Mouse (Mus musculus): ENCODE results near the gene Runx1.

The Runx1 gene

DNA sequence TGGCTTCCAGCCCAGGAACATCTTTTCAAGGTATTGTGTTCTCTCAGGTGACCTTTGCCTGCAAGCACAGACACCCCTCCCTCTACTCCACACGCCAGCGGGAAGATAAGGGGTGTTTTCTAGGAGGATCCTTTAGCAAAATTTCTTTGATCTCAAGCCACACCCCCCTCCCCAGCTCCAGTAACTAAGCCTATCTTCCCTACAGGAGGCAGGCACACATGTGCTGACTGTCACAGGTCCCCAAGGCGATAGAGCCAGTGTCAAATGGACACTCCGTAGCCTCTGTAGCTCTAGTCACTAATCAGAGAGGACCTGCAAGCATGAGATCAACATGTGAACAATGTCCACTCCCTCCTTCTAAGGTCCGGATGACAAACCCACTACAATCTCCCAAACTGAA lies 259.8 kb downstream of the Runx1 start:
- no peak for DNase-seq (ENCODE audit: low read depth)

- DNase-seq (ENCODE audit: low read depth): peak; percentile 83
Observed at GRCm38 (mm10) chr16:92565708-92566107, 260.2 kb downstream of the Runx1 start.

DNA sequence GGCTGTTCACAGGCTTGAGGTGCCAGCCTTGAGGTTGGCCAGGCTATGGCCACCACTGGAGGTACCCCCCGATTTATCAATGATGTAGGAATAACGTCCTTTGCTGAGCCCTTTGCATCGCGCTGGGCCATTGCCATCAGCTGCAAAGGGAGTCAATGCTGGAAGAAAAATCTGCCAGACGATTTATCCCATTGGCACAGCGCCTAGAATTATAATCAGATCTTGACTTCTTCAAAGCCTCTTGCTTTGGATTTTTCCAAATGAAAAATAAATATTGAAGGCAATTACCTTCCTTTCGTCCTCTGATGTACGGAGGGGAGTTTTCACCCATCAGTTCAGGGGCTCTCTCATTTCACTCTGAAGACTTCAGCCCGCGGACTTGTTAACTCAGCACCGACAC lies 260.7 kb downstream of the Runx1 start:
- DNase-seq (ENCODE audit: low read depth): no peak

- DNase-seq (ENCODE audit: low read depth): no peak
Observed at GRCm38 (mm10) chr16:92555051-92555450, 270.9 kb downstream of the Runx1 start.

GRCm38 (mm10) chr16:92552858-92553257 lies 273.1 kb downstream of the Runx1 start:
- peak; percentile 80 for DNase-seq (ENCODE audit: low read depth)

DNA sequence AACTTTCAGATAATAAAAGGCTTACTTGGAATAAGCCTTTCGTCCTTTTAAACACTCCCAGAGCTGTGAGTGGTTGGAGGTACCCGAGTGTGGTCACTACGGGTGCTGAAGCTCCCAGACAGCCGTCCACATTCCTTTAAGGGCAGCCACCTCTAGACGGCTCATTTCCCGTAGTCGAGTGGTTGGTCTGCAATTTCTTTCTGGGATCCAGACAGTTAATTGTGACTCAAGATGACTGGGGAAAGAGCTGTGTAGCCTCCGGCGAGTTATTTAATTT lies 273.9 kb downstream of the Runx1 start:
- DNase-seq (ENCODE audit: low read depth): no peak

Data from 416B (cell line).